In the genomic region with DNA sequence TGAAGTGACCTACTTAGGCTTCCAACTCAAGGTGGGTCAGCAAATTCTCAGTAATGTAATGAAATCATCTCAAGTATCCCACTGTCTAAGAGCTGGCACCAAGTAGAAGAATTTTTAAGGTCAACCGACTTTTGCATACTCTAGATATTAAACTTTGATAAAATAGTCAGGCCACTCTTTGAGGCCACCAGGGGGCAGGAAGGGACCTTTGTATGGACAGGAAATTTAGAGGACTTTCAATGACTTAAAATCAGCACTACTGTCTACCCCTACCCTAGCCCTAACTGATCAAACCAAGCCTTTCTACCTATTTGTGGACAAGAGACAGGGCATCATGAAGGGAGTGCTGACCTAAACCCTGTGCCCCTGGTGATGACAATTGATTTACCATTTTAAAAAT, we compare ENCODE assay signal across 23 mouse cellular contexts.
A peak's percentile ranks its signal among the peaks of the same experiment; 100 is the strongest.
DNase-seq lines count a peak whose midpoint lies in the region; ATAC-seq and TF ChIP-seq lines count a peak whose summit lies in the region.
"Had no signal": no experiment of that assay in that cellular context is flagged by ENCODE, and none has a peak within 500 bp of the region (broad histone marks: within the 10 kb centered on the region; RNA-seq: fewer than 3 reads in every experiment).

No protein-coding gene starts in this region.

- peak; percentile 32 for DNase-seq in adrenal gland, postnatal 14 days
- DNase-seq in adrenal gland, adult 8-10 months = no peak
- peak; percentile 13 for DNase-seq in kidney, postnatal 10 days
- no peak for DNase-seq in kidney, adult 11 months
- DNase-seq in left cerebral cortex, postnatal 4 days = peak; percentile 1
- no peak for DNase-seq in left cerebral cortex, postnatal 36 days (ENCODE audit: low spot score in 2 of 2)
- DNase-seq: B cell, adult 2 months; cerebellum, adult 8-10 months; gastrocnemius, postnatal 36 days; liver, embryonic 13.5 days; lung, embryonic 14.5 days; lung, postnatal 4 days; right cerebral cortex, postnatal 14 days; thymus, adult 2 months had no signal

- no peak overlapping the region for H3K4me2 ChIP-seq in hindbrain, embryonic 12.5 days (replicated peaks)
- H3K4me2 ChIP-seq: embryonic facial prominence, embryonic 12.5 days; forebrain, embryonic 15.5 days; liver, embryonic 13.5 days; lung, embryonic 14.5 days; neural tube, embryonic 15.5 days; stomach, embryonic 15.5 days had no signal

- no peaks in the 10 kb centered on the region for H3K27me3 ChIP-seq in hindbrain, embryonic 12.5 days
- H3K27me3 ChIP-seq: embryonic facial prominence, embryonic 12.5 days; forebrain, embryonic 15.5 days; liver, embryonic 13.5 days; neural tube, embryonic 15.5 days; stomach, embryonic 15.5 days had no signal

- WGBS in hindbrain, embryonic 12.5 days = 83% methylated on average over 1 of the region's 1 CpGs

- TF ChIP-seq CTCF in cortical plate, adult 2 months (IDR thresholded peaks at IDR 0.05; ENCODE audit: extremely low read depth, insufficient read depth, low read length) = peak; percentile 17; the same call in 1 of the 2 replicates

- H3K27ac ChIP-seq in cortical plate, adult 2 months (ENCODE audit: insufficient read depth, low read length) = no peak overlapping the region
- H3K27ac ChIP-seq in hindbrain, embryonic 12.5 days = no peak overlapping the region
- H3K27ac ChIP-seq: embryonic facial prominence, embryonic 12.5 days; forebrain, embryonic 15.5 days; hindbrain, embryonic 10.5 days; liver, embryonic 13.5 days; neural tube, embryonic 15.5 days; stomach, embryonic 15.5 days had no signal

- no peaks in the 10 kb centered on the region for H3K36me3 ChIP-seq in hindbrain, embryonic 12.5 days
- H3K36me3 ChIP-seq: embryonic facial prominence, embryonic 12.5 days; forebrain, embryonic 15.5 days; hindbrain, embryonic 10.5 days; liver, embryonic 13.5 days; neural tube, embryonic 15.5 days; stomach, embryonic 15.5 days had no signal

- H3K4me1 ChIP-seq in cortical plate, adult 2 months (ENCODE audit: control insufficient read depth, insufficient read depth, low read length) = no peaks in the 10 kb centered on the region
- H3K4me1 ChIP-seq in hindbrain, embryonic 12.5 days = no peaks in the 10 kb centered on the region
- H3K4me1 ChIP-seq: embryonic facial prominence, embryonic 12.5 days; forebrain, embryonic 15.5 days; hindbrain, embryonic 10.5 days; liver, embryonic 13.5 days; neural tube, embryonic 15.5 days; stomach, embryonic 15.5 days had no signal

- ATAC-seq in hindbrain, embryonic 12.5 days (ENCODE audit: low FRiP score) = no peak
- ATAC-seq: forebrain, embryonic 15.5 days; midbrain, embryonic 16.5 days had no signal

- no peak for TF ChIP-seq POLR2A in cortical plate, adult 2 months (IDR thresholded peaks at IDR 0.05; ENCODE audit: extremely low read depth, insufficient read depth, low read length)

- H3K9me3 ChIP-seq in hindbrain, embryonic 12.5 days (replicated peaks) = no peaks in the 10 kb centered on the region
- H3K9me3 ChIP-seq: embryonic facial prominence, embryonic 12.5 days; forebrain, embryonic 15.5 days; hindbrain, embryonic 10.5 days; liver, embryonic 13.5 days; neural tube, embryonic 15.5 days; stomach, embryonic 15.5 days had no signal

- no peak overlapping the region for H3K9ac ChIP-seq in hindbrain, embryonic 12.5 days
- H3K9ac ChIP-seq: embryonic facial prominence, embryonic 12.5 days; forebrain, embryonic 15.5 days; liver, embryonic 13.5 days; lung, embryonic 14.5 days; neural tube, embryonic 15.5 days; stomach, embryonic 15.5 days had no signal

- no peak overlapping the region for H3K4me3 ChIP-seq in cortical plate, adult 2 months (ENCODE audit: insufficient read depth, low read length)
- no peak overlapping the region for H3K4me3 ChIP-seq in hindbrain, embryonic 12.5 days
- H3K4me3 ChIP-seq: embryonic facial prominence, embryonic 12.5 days; erythroblast, embryonic 14.5 days; forebrain, embryonic 15.5 days; hindbrain, embryonic 10.5 days; liver, embryonic 13.5 days; neural tube, embryonic 15.5 days; stomach, embryonic 15.5 days had no signal

- intact Hi-C loops in left cerebral cortex, postnatal 4 days (cut with DNase I) = no loop called here
- intact Hi-C loops in left cerebral cortex, postnatal 36 days (cut with DNase I) = no loop called here

Comparison
In these comparisons a context has a peak if more than half of its experiments do, and no peak if none do; other contexts are left out.
1. DNase-seq: peak in adrenal gland, postnatal 14 days (single experiment), kidney, postnatal 10 days (single experiment) and left cerebral cortex, postnatal 4 days (single experiment); none in adrenal gland, adult 8-10 months (single experiment), kidney, adult 11 months (single experiment) and left cerebral cortex, postnatal 36 days (0 of 2).